Mouse (Mus musculus) lung, postnatal 0 days (tissue): ENCODE data around the gene Slc15a1.

ENCODE experiments used
- CTCF ChIP-seq: IDR thresholded peaks from 2 replicates; pipeline ENCODE4 v1.5.1; 2016; ENCODE audit warnings: antibody characterized with exemption, mild to moderate bottlenecking
- EP300 ChIP-seq: IDR thresholded peaks from 2 replicates; pipeline ENCODE4 v1.6.1; 2016; ENCODE audit warnings: antibody characterized with exemption, mild to moderate bottlenecking, control low read depth

DNA sequence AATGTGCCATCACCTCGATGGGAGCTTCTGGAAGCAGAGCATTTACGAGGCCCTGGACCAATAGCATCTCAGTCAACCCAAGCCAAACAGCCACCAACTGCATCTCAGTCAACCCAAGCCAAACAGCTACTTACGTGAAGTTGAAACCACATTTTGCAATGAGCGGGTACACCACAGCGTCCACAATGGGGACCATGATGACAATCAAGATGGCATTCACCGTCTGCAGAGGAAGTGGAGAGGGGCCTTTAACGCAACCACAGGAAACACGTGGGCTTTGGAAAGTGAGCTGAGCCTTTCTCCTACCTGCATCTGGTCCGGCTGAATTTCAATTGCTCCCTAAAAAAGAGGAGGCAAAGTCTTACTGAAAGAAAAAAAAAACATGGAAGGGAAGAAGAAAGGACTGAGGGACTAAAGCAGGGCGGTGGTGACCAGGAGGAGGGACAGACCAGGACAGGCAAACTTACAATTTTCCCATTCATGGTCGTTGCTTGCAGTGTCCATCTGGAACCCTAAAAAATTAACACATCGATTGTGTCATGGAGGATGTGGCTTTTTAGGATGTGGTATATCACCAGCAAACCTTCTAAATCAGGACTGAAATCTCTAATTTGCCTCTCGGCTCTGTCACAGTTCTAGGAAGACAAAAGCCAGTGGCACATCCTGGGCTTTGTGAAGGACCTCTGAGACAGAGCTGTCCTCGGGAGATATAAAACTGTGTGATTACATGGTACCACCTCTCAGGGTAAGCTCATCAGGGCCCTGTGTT is 26.9 kb downstream of the Slc15a1 start:
- no peak for TF ChIP-seq CTCF
- TF ChIP-seq EP300, result no peak
